Mouse (Mus musculus): Measurements from ENCODE around the gene Zfp445. TPM values are rescaled to one million over a fixed set of nuclear protein-coding genes. Genes with fewer than 3 reads are reported as not detected.
"Not testable (repeated sequence)": the region's sequence is repeated elsewhere in the genome, so short reads cannot be mapped to it uniquely, and the experiment has no call there.

The Zfp445 gene
- polyA plus RNA-seq, 1 experiment = 7.9 TPM

GRCm38 (mm10) chr9:122860752-122861151 is 5.1 kb downstream of the Zfp445 start:
- H3K27me3 ChIP-seq (ENCODE audit: control insufficient read depth, insufficient read depth, insufficient read length) = no peaks in the 10 kb centered on the region
- H3K4me3 ChIP-seq (ENCODE audit: insufficient read depth, poor library complexity, severe bottlenecking) = no peak overlapping the region
- TF ChIP-seq USF1 (IDR thresholded peaks at IDR 0.05; ENCODE audit: low read depth) (no peak), CTCF (IDR thresholded peaks at IDR 0.05; ENCODE audit: control insufficient read depth, insufficient read depth, insufficient read length) (no peak), CEBPB (IDR thresholded peaks at IDR 0.05; ENCODE audit: low read depth) (no peak), MYOD1 (IDR thresholded peaks at IDR 0.05; ENCODE audit: control insufficient read depth, insufficient read length, low read depth) (no peak), FOSL1 (IDR thresholded peaks at IDR 0.05; ENCODE audit: insufficient read depth, low read length, poor library complexity, severe bottlenecking) (no peak), MAX (IDR thresholded peaks at IDR 0.05) (no peak), MYOG (IDR thresholded peaks at IDR 0.05; ENCODE audit: control insufficient read depth, extremely low read depth, insufficient read length) (no peak)
- H3ac ChIP-seq (ENCODE audit: control insufficient read depth, insufficient read length, low read depth) = no peak overlapping the region
- peaks cover 56% of the 10 kb centered on the region for H3K36me3 ChIP-seq (ENCODE audit: control insufficient read depth, insufficient read depth)
- H3K79me3 ChIP-seq (ENCODE audit: low read depth) = peaks cover 47% of the 10 kb centered on the region
- H3K79me2 ChIP-seq (ENCODE audit: control insufficient read depth, insufficient read depth) = peaks cover 62% of the 10 kb centered on the region

- Histone ChIP-seq H3ac (ENCODE audit: control insufficient read depth, insufficient read length, low read depth) (no peak overlapping the region), H3K36me3 (ENCODE audit: control insufficient read depth, insufficient read depth) (peaks cover 85% of the 10 kb centered on the region), H3K79me3 (ENCODE audit: low read depth) (peaks cover 10% of the 10 kb centered on the region)
Observed at GRCm38 (mm10) chr9:122856716-122857115, 9.1 kb downstream of the Zfp445 start.

GRCm38 (mm10) chr9:122855617-122856016 is 10.2 kb downstream of the Zfp445 start:
- no peak for TF ChIP-seq USF1 (IDR thresholded peaks at IDR 0.05; ENCODE audit: low read depth)
- no peak for TF ChIP-seq CEBPB (IDR thresholded peaks at IDR 0.05; ENCODE audit: low read depth)
- Histone ChIP-seq H3ac (ENCODE audit: control insufficient read depth, insufficient read length, low read depth) (no peak overlapping the region), H3K4me3 (ENCODE audit: insufficient read depth, poor library complexity, severe bottlenecking) (no peak overlapping the region), H3K79me3 (ENCODE audit: low read depth) (peaks cover under 1% of the 10 kb centered on the region), H3K79me2 (ENCODE audit: control insufficient read depth, insufficient read depth) (peaks cover 10% of the 10 kb centered on the region), H3K36me3 (ENCODE audit: control insufficient read depth, insufficient read depth) (peaks cover 82% of the 10 kb centered on the region), H3K27me3 (ENCODE audit: control insufficient read depth, insufficient read depth, insufficient read length) (no peaks in the 10 kb centered on the region)

More at GRCm38 (mm10) chr9:122856716-122857115, 9.1 kb downstream of the Zfp445 start:
- peaks cover 21% of the 10 kb centered on the region for H3K79me2 ChIP-seq (ENCODE audit: control insufficient read depth, insufficient read depth)
- H3K27me3 ChIP-seq (ENCODE audit: control insufficient read depth, insufficient read depth, insufficient read length) = no peaks in the 10 kb centered on the region
- TF ChIP-seq USF1 (IDR thresholded peaks at IDR 0.05; ENCODE audit: low read depth) (no peak), MYOD1 (IDR thresholded peaks at IDR 0.05; ENCODE audit: control insufficient read depth, insufficient read length, low read depth) (no peak), MYOG (IDR thresholded peaks at IDR 0.05; ENCODE audit: control insufficient read depth, extremely low read depth, insufficient read length) (no peak), CEBPB (IDR thresholded peaks at IDR 0.05; ENCODE audit: low read depth) (no peak), CTCF (IDR thresholded peaks at IDR 0.05; ENCODE audit: control insufficient read depth, insufficient read depth, insufficient read length) (no peak), MAX (IDR thresholded peaks at IDR 0.05) (no peak), FOSL1 (IDR thresholded peaks at IDR 0.05; ENCODE audit: insufficient read depth, low read length, poor library complexity, severe bottlenecking) (no peak)
- H3K4me3 ChIP-seq (ENCODE audit: insufficient read depth, poor library complexity, severe bottlenecking) = no peak overlapping the region

- not testable (repeated sequence) for H3ac ChIP-seq (ENCODE audit: control insufficient read depth, insufficient read length, low read depth); H3K79me2 ChIP-seq (ENCODE audit: control insufficient read depth, insufficient read depth); H3K4me3 ChIP-seq (ENCODE audit: insufficient read depth, poor library complexity, severe bottlenecking); H3K79me3 ChIP-seq (ENCODE audit: low read depth); H3K27me3 ChIP-seq (ENCODE audit: control insufficient read depth, insufficient read depth, insufficient read length)
- peaks cover 84% of the 10 kb centered on the region for H3K36me3 ChIP-seq (ENCODE audit: control insufficient read depth, insufficient read depth)
Observed at GRCm38 (mm10) chr9:122855141-122855540, 10.7 kb downstream of the Zfp445 start.

- H3K79me3 ChIP-seq (ENCODE audit: low read depth) = no peaks in the 10 kb centered on the region
- no peak overlapping the region for H3ac ChIP-seq (ENCODE audit: control insufficient read depth, insufficient read length, low read depth)
- H3K36me3 ChIP-seq (ENCODE audit: control insufficient read depth, insufficient read depth) = peaks cover 81% of the 10 kb centered on the region
- TF ChIP-seq MYOG (IDR thresholded peaks at IDR 0.05; ENCODE audit: control insufficient read depth, extremely low read depth, insufficient read length) (no peak), CEBPB (IDR thresholded peaks at IDR 0.05; ENCODE audit: low read depth) (no peak), USF1 (IDR thresholded peaks at IDR 0.05; ENCODE audit: low read depth) (no peak), MAX (IDR thresholded peaks at IDR 0.05) (no peak), CTCF (IDR thresholded peaks at IDR 0.05; ENCODE audit: control insufficient read depth, insufficient read depth, insufficient read length) (no peak), FOSL1 (IDR thresholded peaks at IDR 0.05; ENCODE audit: insufficient read depth, low read length, poor library complexity, severe bottlenecking) (no peak), MYOD1 (IDR thresholded peaks at IDR 0.05; ENCODE audit: control insufficient read depth, insufficient read length, low read depth) (no peak)
- peaks cover 1% of the 10 kb centered on the region for H3K79me2 ChIP-seq (ENCODE audit: control insufficient read depth, insufficient read depth)
- H3K4me3 ChIP-seq (ENCODE audit: insufficient read depth, poor library complexity, severe bottlenecking) = no peak overlapping the region
- H3K27me3 ChIP-seq (ENCODE audit: control insufficient read depth, insufficient read depth, insufficient read length) = no peaks in the 10 kb centered on the region
Observed at GRCm38 (mm10) chr9:122854526-122854925, 11.3 kb downstream of the Zfp445 start.

GRCm38 (mm10) chr9:122847811-122848311 is 17.9 kb downstream of the Zfp445 start:
- not testable (repeated sequence) for H3K79me2 ChIP-seq (ENCODE audit: control insufficient read depth, insufficient read depth); H3K4me3 ChIP-seq (ENCODE audit: insufficient read depth, poor library complexity, severe bottlenecking); H3ac ChIP-seq (ENCODE audit: control insufficient read depth, insufficient read length, low read depth); H3K27me3 ChIP-seq (ENCODE audit: control insufficient read depth, insufficient read depth, insufficient read length); H3K79me3 ChIP-seq (ENCODE audit: low read depth)
- peaks cover 25% of the 10 kb centered on the region for H3K36me3 ChIP-seq (ENCODE audit: control insufficient read depth, insufficient read depth)
